Mouse (Mus musculus): ENCODE measurements around the gene Prkn.

GRCm38 (mm10) chr17:10946552-10946951 lies 106.4 kb downstream of the Prkn start:
- TF ChIP-seq CTCF (IDR thresholded peaks at IDR 0.05; ENCODE audit: borderline replicate concordance, insufficient read depth, low read length) (no peak), POLR2A (IDR thresholded peaks at IDR 0.05; ENCODE audit: low read depth, low read length) (no peak)
